Mouse (Mus musculus): ENCODE results near the gene Sirt3. TPM values are rescaled to one million over a fixed set of nuclear protein-coding genes. Genes with fewer than 3 reads are reported as not detected.
A peak's percentile ranks its signal among the peaks of the same experiment; 100 is the strongest.

The Sirt3 gene
- total RNA-seq, 2 experiments from 2014 or later = 60.2 to 65.6 TPM

- DNase-seq (ENCODE audit: low spot score in 2 of 2) = no peak
Measured at GRCm38 (mm10) chr7:140853386-140853785, 28.7 kb downstream of the Sirt3 start.

- no peak for DNase-seq (ENCODE audit: low spot score in 2 of 2)
Measured at GRCm38 (mm10) chr7:140851916-140852315, 30.2 kb downstream of the Sirt3 start.

- DNase-seq (ENCODE audit: low spot score in 2 of 2) = no peak
Measured at GRCm38 (mm10) chr7:140848591-140848990, 33.5 kb downstream of the Sirt3 start.

GRCm38 (mm10) chr7:140847755-140848580 lies 34.1 kb downstream of the Sirt3 start, which contains the start of gene Odf3:
Gene Odf3 (plus strand): TSS chr7:140847805.
- peak in 1 of 2 experiments; percentile 41 for DNase-seq (ENCODE audit: low spot score in 2 of 2)

- no peak for DNase-seq (ENCODE audit: low spot score in 2 of 2)
Measured at GRCm38 (mm10) chr7:140846676-140847075, 35.4 kb downstream of the Sirt3 start.

- no peak for DNase-seq (ENCODE audit: low spot score in 2 of 2)
Measured at GRCm38 (mm10) chr7:140845683-140846082, 36.4 kb downstream of the Sirt3 start.

- DNase-seq (ENCODE audit: low spot score in 2 of 2) = peak; percentile 90
Measured at GRCm38 (mm10) chr7:140844905-140845665, 37.0 kb downstream of the Sirt3 start, which contains the start of gene Scgb1c1. Gene Scgb1c1 (plus strand): TSS chr7:140845547.

- no peak for DNase-seq (ENCODE audit: low spot score in 2 of 2)
Measured at GRCm38 (mm10) chr7:140843806-140844205, 38.3 kb downstream of the Sirt3 start.

- DNase-seq (ENCODE audit: low spot score in 2 of 2) = no peak
Measured at GRCm38 (mm10) chr7:140840750-140841735, 41.1 kb downstream of the Sirt3 start.

- no peak for DNase-seq (ENCODE audit: low spot score in 2 of 2)
Measured at GRCm38 (mm10) chr7:140839556-140839955, 42.6 kb downstream of the Sirt3 start.

- peak; percentile 39 to 69 for DNase-seq (ENCODE audit: low spot score in 2 of 2)
Measured at GRCm38 (mm10) chr7:140836243-140837115, 45.6 kb downstream of the Sirt3 start.

- DNase-seq (ENCODE audit: low spot score in 2 of 2) = no peak
Measured at GRCm38 (mm10) chr7:140835758-140836087, 46.4 kb downstream of the Sirt3 start.

- no peak for DNase-seq (ENCODE audit: low spot score in 2 of 2)
Measured at GRCm38 (mm10) chr7:140834968-140835757, 46.9 kb downstream of the Sirt3 start, which contains the start of gene Urah. Gene Urah (plus strand): TSS chr7:140835018.

- no peak for DNase-seq (ENCODE audit: low spot score in 2 of 2)
Measured at GRCm38 (mm10) chr7:140833341-140833740, 48.8 kb downstream of the Sirt3 start.

GRCm38 (mm10) chr7:140831447-140831846 lies 50.7 kb downstream of the Sirt3 start:
- DNase-seq (ENCODE audit: low spot score in 2 of 2) = no peak

- DNase-seq (ENCODE audit: low spot score in 2 of 2) = peak in 1 of 2 experiments; percentile 76
Measured at GRCm38 (mm10) chr7:140828171-140828881, 53.8 kb downstream of the Sirt3 start.

GRCm38 (mm10) chr7:140822731-140823130 lies 59.4 kb downstream of the Sirt3 start:
- no peak for DNase-seq (ENCODE audit: low spot score in 2 of 2)

GRCm38 (mm10) chr7:140821653-140822329 lies 60.3 kb downstream of the Sirt3 start, which contains the start of gene Zfp941:
Gene Zfp941 (minus strand): TSS chr7:140822178.
- DNase-seq (ENCODE audit: low spot score in 2 of 2) = peak; percentile 49 to 61

Measured in layer of hippocampus, postnatal 14 days (tissue).